Mouse (Mus musculus) embryonic facial prominence, embryonic 11.5 days (tissue): ENCODE results near the gene Hist1h4k. TPM values are rescaled to one million over a fixed set of nuclear protein-coding genes. Genes with fewer than 3 reads are reported as not detected.

Experiments
- ATAC-seq: fragments of 200-750 bp; cut with Nextera tagmentation; replicated peaks from 2 replicates; pipeline ENCODE4 v1.8.0; 2017; ENCODE audit warnings: low read depth; ENCODE audit not compliant: insufficient number of reproducible peaks, low FRiP score, low TSS enrichment
- DNase-seq: peaks from one replicate; pipeline ENCODE4 v3.0.0-alpha.2; 2015; ENCODE audit warnings: low spot score
- H3K27ac ChIP-seq: fragments of 300-500 bp; sonication (generic); replicated peaks from 2 replicates; pipeline ENCODE4 v1.5.1; 2014; ENCODE audit warnings: mild to moderate bottlenecking, low read depth, low read length, control low read depth
- H3K27me3 ChIP-seq: fragments of 300-500 bp; sonication (generic); 2 replicates; pipeline ENCODE4 v1.6.1; 2014; ENCODE audit warnings: mild to moderate bottlenecking, low read length, moderate library complexity, mixed read lengths; ENCODE audit not compliant: control insufficient read depth, insufficient read depth
- H3K36me3 ChIP-seq: fragments of 300-500 bp; sonication (generic); replicated peaks from 2 replicates; pipeline ENCODE4 v1.6.1; 2014; ENCODE audit warnings: low read depth, mild to moderate bottlenecking, low read length, moderate library complexity, mixed read lengths; ENCODE audit not compliant: control insufficient read depth, insufficient read depth
- H3K4me1 ChIP-seq: fragments of 300-500 bp; sonication (generic); 2 replicates; pipeline ENCODE4 v1.6.1; 2014; ENCODE audit warnings: low read length, mixed read lengths; ENCODE audit not compliant: control insufficient read depth, insufficient read depth
- H3K4me2 ChIP-seq: fragments of 300-500 bp; sonication (generic); 2 replicates; pipeline ENCODE4 v1.6.1; 2014; ENCODE audit warnings: low read depth, mild to moderate bottlenecking, control low read depth, low read length, moderate library complexity
- H3K4me3 ChIP-seq: fragments of 300-500 bp; sonication (generic); 2 replicates; pipeline ENCODE4 v1.5.1; 2014; ENCODE audit warnings: low read depth, low read length, control low read depth
- H3K9ac ChIP-seq: fragments of 300-500 bp; sonication (generic); replicated peaks from 2 replicates; pipeline ENCODE4 v1.6.1; 2014; ENCODE audit warnings: mild to moderate bottlenecking, control low read depth, low read length
- H3K9me3 ChIP-seq: fragments of 300-500 bp; sonication (generic); replicated peaks from 2 replicates; pipeline ENCODE4 v1.6.1; 2016; ENCODE audit warnings: mild to moderate bottlenecking, low read length, inconsistent platforms, mixed read lengths; ENCODE audit not compliant: control insufficient read depth
- WGBS: fragments of 180-500 bp; shearing (Covaris S2); extraction: QIAGEN DNeasy Blood & Tissue Kit; methylation state at CpG from one replicate; pipeline ENCODE4 v1.1.7; 2014; 5-methylcytosine and 5-hydroxymethylcytosine counted together
- microRNA-seq: library from miRNA; unstranded; fragments of <30 nt; microRNA quantifications from one replicate; pipeline ENCODE4, GENCODE M21; 2016; ENCODE audit warnings: borderline number of aligned reads
- polyA plus RNA-seq: library from polyadenylated mRNA; unstranded; fragments of >200 nt; fragmentation: Nextera tagmentation; extraction: Ambion mirVana; gene quantifications from 2 replicates; pipeline ENCODE4 v1.2.1, GENCODE M21; 2014

The Hist1h4k gene
- polyA plus RNA-seq, 1 experiment from 2014 or later = 7.7 TPM

DNA sequence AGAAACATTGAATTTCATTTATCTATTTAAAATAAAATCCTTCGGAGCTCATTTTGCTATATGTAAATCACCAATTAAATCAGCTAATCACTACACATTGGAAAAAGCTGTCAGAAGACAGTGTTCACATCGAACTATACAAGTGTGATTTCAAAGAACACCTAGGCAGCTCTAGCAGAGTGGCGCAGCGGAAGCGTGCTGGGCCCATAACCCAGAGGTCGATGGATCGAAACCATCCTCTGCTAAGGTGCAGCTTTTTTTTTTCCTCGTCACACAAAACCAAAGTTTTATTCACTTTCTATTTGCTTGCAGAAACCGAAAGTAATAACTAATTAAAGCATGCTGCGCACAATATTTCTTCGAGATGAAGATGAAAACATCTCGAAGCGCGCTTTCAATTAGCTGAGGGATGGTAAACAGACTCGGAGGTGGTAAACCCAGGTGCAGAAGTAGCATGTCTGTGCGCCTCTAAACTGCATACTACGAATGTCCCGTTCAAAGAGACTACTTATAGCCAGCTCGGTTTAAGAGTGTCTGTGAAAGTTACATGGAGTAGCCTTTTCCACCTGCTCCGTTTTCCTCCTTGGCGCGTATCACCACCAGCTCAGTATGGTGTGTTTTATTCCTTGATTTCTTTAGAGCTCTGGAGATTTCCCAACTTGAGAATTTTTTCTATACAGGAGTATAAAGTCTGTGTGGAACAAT is 39.3 kb downstream of the Hist1h4k start:
- peak; percentile 80 for DNase-seq
- ATAC-seq = peak; percentile 68
- H3K4me1 ChIP-seq = no peaks in the 10 kb centered on the region
- peak overlapping the region; percentile 24 for H3K4me2 ChIP-seq
- H3K9ac ChIP-seq = no peak overlapping the region; the same call in 1 of the 2 replicates
- H3K27ac ChIP-seq = no peak overlapping the region
- H3K27me3 ChIP-seq = no peaks in the 10 kb centered on the region
- H3K9me3 ChIP-seq = no peaks in the 10 kb centered on the region
- WGBS = 3% methylated on average over 22 of the region's 22 CpGs
- H3K4me3 ChIP-seq = peak overlapping the region; percentile 38
- H3K36me3 ChIP-seq = no peaks in the 10 kb centered on the region

DNA sequence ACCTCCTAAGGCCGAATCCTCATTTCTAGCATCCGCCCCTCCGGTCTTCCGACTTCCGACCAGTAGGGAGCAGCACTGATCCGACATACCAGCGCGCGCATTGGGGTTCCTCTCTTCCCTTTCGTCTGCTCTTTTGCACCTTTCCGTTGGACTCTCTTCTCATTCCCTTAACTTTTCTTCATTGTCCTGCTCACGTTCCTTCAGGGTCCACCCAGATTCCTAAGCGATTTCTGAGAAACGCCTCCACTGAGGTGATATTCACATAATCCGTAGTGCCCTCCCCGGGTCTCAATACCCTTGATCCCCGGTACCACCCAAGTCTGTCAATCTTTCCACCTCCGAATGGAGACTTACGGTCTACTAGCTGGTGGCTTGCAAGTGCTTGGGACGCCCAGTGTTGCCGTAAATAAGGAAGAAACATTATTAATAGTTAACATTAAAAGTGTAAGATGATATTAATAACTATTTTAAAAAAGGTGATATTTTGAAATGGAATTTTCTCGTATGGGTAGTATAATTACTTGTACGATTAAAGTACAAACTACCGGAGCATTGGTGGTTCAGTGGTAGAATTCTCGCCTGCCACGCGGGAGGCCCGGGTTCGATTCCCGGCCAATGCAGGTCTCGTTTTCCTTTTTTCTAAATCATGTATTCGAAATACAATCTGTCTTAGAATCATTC is 40.1 kb downstream of the Hist1h4k start:
- H3K36me3 ChIP-seq = no peaks in the 10 kb centered on the region
- H3K9ac ChIP-seq = peak overlapping the region; percentile 62
- 0 out of 2 replicates have a peak overlapping the region, but pooled peaks have one; percentile 28 for H3K27ac ChIP-seq
- no peaks in the 10 kb centered on the region for H3K4me1 ChIP-seq
- ATAC-seq (peak; percentile 79), DNase-seq (peak; percentile 91)
- H3K27me3 ChIP-seq = no peaks in the 10 kb centered on the region
- WGBS = under 1% methylated on average over 32 of the region's 32 CpGs
- peak overlapping the region; percentile 55 for H3K4me3 ChIP-seq
- H3K4me2 ChIP-seq = peak overlapping the region; percentile 29; the same call in 1 of the 2 replicates
- H3K9me3 ChIP-seq = no peaks in the 10 kb centered on the region

DNA sequence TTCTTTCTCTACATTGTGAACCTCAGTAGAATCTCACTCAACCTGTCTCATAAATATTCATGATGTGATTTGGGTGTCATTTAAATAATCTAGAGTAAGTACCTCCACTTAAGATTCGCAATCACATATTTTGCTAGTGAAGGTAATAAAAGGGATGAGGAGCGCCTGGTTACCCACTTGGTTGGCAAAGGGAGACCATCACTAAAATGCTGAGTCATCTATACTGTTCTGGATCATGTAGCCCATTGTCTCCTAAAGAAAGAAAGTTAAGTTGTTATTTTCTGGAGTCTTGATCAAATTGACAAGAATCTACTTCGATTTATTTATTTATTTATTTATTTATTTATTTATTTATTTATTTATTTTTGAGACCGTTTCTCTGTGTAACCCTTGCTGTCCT is 43.6 kb downstream of the Hist1h4k start:
- Histone ChIP-seq H3K36me3 (no peaks in the 10 kb centered on the region), H3K4me2 (no peak overlapping the region), H3K27me3 (no peaks in the 10 kb centered on the region), H3K27ac (no peak overlapping the region), H3K9me3 (no peaks in the 10 kb centered on the region), H3K4me1 (no peaks in the 10 kb centered on the region), H3K9ac (no peak overlapping the region), H3K4me3 (no peak overlapping the region)
- DNase-seq (no peak), ATAC-seq (no peak)
- 77% methylated on average over 4 of the region's 4 CpGs for WGBS

Small RNAs within 50 kb of the gene (microRNA-seq; reads per million reads assigned to microRNA genes)
- not detected for gene Gm44346
- gene Gm44357 = not detected
- gene Gm44367 = not detected
- gene Gm44454 = not detected

Other genes starting within 250 kb of the Hist1h4k start
- 1.9 and 5.2 TPM in 2 replicates for gene Gm11273, start 249.1 kb downstream of the Hist1h4k start, polyA plus RNA-seq
- gene Zkscan8, start 219.4 kb downstream of the Hist1h4k start, polyA plus RNA-seq = 8.7 and 11.9 TPM in 2 replicates
- gene Olfr1366, start 207.7 kb downstream of the Hist1h4k start, polyA plus RNA-seq = 0.13 and 0.24 TPM in 2 replicates
- not detected in 2 replicates for gene Olfr1535, start 190.6 kb downstream of the Hist1h4k start, polyA plus RNA-seq
- not detected in 2 replicates for gene Olfr1364, start 168.7 kb downstream of the Hist1h4k start, polyA plus RNA-seq
- gene Olfr1362, start 136.5 kb downstream of the Hist1h4k start, polyA plus RNA-seq = not detected in 2 replicates
- gene Olfr11, start 108.0 kb downstream of the Hist1h4k start, polyA plus RNA-seq = not detected in 2 replicates
- not detected in 2 replicates for gene Olfr1361, start 87.1 kb downstream of the Hist1h4k start, polyA plus RNA-seq
- not detected in 2 replicates for gene Olfr1360, start 73.1 kb downstream of the Hist1h4k start, polyA plus RNA-seq
- not detected in 2 replicates for gene Olfr1359, start 52.4 kb downstream of the Hist1h4k start, polyA plus RNA-seq
- gene Hist1h2bl, start 34.4 kb downstream of the Hist1h4k start, polyA plus RNA-seq = 4.6 TPM in 2 replicates
- gene Hist1h2ai, start 34.1 kb downstream of the Hist1h4k start, polyA plus RNA-seq = 26.6 and 30.4 TPM in 2 replicates
- 9.7 and 14.7 TPM in 2 replicates for gene Hist1h3h, start 32.8 kb downstream of the Hist1h4k start, polyA plus RNA-seq
- 6.3 and 6.4 TPM in 2 replicates for gene Hist1h2bm, start 28.5 kb downstream of the Hist1h4k start, polyA plus RNA-seq
- 1.4 and 2.7 TPM in 2 replicates for gene Hist1h4j, start 15.4 kb downstream of the Hist1h4k start, polyA plus RNA-seq
- gene Hist1h2ak, start 3.3 kb upstream of the Hist1h4k start, polyA plus RNA-seq = 10.4 and 12.0 TPM in 2 replicates
- 1.2 and 1.9 TPM in 2 replicates for gene Hist1h2bn, start 3.6 kb upstream of the Hist1h4k start, polyA plus RNA-seq
- gene Hist1h1b, start 30.1 kb upstream of the Hist1h4k start, polyA plus RNA-seq = 20.2 and 23.6 TPM in 2 replicates
- gene Hist1h3i, start 32.9 kb upstream of the Hist1h4k start, polyA plus RNA-seq = 270 and 294 TPM in 2 replicates
- gene Hist1h2an, start 36.7 kb upstream of the Hist1h4k start, polyA plus RNA-seq = 3.7 and 7.3 TPM in 2 replicates
- 3.1 and 3.8 TPM in 2 replicates for gene Hist1h2bp, start 37.0 kb upstream of the Hist1h4k start, polyA plus RNA-seq
- 23.5 and 23.8 TPM in 2 replicates for gene Hist1h2bq, start 59.7 kb upstream of the Hist1h4k start, polyA plus RNA-seq
- 2.8 TPM in 1 of 2 replicates, not detected in the other for gene Hist1h2ao, start 60.0 kb upstream of the Hist1h4k start, polyA plus RNA-seq
- gene Hist1h4m, start 61.2 kb upstream of the Hist1h4k start, polyA plus RNA-seq = not detected in 2 replicates
- gene Hist1h4n, start 81.7 kb upstream of the Hist1h4k start, polyA plus RNA-seq = 13.9 and 16.6 TPM in 2 replicates
- gene Hist1h2ap, start 83.0 kb upstream of the Hist1h4k start, polyA plus RNA-seq = 5,875 and 5,942 TPM in 2 replicates
- 23.1 and 25.1 TPM in 2 replicates for gene Hist1h2br, start 83.2 kb upstream of the Hist1h4k start, polyA plus RNA-seq
- gene Zfp184, start 194.6 kb upstream of the Hist1h4k start, polyA plus RNA-seq = 28.2 and 30.4 TPM in 2 replicates
- gene Pom121l2, start 230.7 kb upstream of the Hist1h4k start, polyA plus RNA-seq = 0.24 TPM in 1 of 2 replicates, not detected in the other